Mouse (Mus musculus) urinary bladder, postnatal 14 days (tissue): Measurements from ENCODE around the gene Fbln7.
A peak's percentile ranks its signal among the peaks of the same experiment; 100 is the strongest.

Source experiments
- DNase-seq: peaks from one replicate; pipeline ENCODE4 v3.0.0; 2021; ENCODE audit warnings: low spot score

Gene Fbln7

DNA sequence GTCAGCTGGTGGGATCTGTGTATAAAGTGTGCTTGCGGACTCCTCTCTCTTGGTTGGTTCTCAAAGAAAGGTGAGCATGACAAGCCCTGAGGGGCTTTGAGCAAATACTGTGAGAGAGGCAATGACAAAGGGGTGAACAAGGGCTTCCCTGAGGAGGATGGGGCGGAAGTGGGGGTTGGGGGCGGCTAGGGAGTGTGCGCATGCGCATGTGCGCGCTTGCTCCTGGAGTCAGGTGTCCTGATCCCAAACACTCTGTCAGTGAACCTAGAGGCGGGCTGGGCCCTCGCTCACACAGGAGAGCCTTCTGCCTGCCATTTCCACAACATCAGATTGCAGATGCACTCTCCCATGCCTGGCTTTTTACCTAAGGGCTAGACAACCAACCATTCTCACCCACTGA is 9.5 kb downstream of the Fbln7 start:
- no peak for DNase-seq

DNA sequence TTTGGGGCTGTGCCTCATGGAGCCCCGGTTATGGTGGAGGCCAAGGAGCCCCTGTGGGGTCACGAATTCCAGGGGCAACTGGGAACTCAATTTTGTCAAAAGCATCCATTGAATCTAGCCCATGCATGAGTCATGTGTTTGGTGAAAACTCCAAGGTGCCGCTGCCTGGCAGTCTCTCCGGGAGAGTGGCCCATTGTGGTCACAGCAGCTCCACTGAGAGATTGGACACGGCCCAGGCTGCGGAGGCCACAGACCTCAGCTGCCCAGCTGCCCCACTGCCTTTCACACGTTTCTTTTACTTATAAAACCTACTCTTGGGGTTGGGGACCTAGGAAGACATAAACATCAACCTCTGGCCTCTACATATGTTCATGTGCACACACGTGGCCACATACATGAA is 12.7 kb downstream of the Fbln7 start:
- no peak for DNase-seq

DNA sequence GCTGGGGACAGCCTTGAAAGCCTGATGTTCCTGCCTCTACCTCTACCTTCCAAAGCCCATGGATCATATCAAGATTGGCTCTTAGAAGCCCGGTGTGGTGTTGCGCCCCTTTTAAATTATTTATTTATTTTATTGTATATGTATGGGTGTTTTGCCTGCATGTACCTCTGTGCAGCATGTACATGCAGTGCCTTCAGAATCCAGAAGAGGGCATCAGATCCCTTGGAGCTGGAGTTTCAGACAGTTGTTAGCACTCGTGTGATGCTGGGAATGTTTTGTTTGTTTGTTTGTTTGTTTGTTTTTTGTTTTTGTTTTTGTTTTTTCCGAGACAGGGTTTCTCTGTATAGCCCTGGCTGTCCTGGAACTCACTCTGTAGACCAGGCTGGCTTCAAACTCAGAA is 18.5 kb downstream of the Fbln7 start:
- no peak for DNase-seq

DNA sequence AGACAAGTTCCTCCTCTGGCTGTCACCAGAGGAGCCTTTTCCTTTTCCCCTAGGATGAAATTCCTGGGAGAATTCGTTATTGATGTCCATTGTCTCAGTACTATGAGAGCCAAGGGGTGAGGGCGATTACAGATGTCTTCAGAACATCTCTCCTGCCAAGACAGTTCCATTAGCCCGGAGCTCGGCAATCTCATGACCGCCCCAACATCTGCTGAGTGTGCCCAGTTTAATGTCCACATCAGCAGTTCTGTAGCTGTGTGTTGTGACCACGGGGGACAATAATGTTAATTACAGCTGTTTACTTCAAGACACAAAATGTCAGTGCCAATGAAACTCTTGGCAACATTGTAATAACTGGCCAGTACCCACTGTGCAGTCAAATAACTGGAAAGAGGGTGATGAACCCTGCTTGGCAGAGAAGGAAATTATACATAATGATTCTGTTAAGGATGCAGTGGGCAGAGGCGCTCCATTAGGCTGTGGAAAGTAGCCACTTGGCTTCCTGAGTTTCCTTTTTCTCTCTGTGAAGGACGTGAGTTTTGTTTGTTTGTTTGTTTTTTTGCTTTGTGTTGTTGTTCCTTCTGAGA is 22.5 kb downstream of the Fbln7 start:
- no peak for DNase-seq

DNA sequence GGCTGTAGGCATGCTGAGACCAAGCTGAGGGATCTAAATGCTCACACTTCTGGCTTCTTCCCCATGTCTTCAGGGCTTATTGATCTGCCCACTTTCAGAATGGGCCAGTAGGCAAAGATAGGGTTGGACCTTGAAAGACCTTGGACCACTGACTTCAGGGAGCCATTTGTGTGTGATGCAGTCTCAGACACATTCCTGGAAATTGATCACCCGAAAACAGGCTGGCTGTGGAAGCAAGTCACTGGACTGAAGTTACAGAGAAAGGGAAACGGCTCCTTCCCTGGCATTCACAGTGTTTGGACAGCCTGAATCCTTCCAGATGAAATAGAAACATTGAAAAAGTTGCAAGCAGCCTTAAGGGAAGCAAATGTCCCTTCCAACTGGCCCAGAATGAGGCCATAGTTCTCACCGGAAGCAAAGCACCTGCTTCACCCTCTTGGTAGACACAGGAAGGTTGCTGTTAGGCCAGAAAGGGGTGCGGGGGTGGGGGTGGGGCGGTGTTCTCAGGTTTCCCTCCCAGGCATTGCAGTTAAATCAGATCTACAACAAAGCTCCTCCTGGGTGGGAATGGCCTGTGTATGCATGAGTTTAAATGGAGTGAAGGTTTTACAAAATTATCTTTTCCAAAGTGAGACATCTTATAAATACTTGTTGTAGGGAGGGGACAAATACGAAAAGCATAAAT is 25.2 kb downstream of the Fbln7 start:
- DNase-seq: no peak

DNA sequence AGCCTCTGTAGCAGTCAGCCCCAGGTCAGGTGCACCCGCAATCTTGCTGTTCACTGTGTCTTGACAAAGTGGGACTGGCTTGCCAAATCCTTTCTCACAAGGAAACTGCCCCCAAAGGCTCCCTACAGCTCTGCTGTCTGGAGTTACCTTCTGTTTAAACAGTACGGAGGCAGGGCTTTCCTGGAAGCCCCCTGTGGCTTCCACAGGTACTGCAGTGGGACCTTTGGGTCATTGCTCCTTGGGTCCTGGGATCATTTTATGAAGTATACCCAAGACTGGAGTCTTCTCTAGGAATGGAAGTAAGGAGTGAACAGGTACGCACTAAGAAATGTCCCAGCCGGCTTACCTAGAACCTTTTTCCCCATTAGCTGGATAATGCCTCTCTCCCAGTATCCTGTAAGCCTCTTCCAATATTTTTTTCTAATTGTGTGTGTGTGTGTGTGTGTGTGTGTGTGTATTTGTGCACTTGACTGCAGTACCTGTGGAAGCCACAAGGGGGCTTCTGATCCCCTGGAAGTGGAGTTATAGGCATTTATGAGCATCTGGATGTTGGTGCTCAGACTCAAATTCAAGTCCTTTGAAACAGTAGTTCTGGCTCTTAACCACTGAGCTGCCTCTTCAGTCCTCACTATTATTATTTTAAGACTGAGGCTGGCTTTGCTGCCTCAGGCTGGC is 28.0 kb downstream of the Fbln7 start:
- DNase-seq: no peak

DNA sequence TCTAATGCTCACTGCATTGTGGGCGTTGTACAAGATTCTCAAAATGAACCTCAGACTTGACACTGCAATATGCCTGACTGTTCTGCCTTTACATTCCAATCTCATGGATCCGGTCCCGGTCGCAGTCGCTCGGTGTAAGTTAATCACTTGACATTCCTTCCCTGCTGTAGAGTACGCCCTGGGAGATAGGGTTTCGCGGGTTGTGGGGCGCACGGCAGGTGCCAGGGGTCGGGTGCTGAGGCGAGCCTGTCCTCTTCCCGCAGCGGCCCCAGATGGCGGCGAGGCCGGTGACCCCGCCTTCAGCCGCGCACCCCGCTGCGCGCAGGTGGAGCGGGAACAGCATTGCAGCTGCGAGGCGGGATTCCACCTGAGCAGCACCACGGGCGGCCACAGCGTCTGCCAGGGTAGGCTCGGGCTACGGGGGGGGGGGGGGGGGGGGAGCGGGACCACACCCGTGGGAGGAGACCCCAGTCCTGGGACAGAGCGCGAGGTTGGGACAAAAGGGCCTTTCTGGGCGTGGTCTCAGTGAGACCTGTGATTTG is 29.5 kb downstream of the Fbln7 start:
- no peak for DNase-seq

DNA sequence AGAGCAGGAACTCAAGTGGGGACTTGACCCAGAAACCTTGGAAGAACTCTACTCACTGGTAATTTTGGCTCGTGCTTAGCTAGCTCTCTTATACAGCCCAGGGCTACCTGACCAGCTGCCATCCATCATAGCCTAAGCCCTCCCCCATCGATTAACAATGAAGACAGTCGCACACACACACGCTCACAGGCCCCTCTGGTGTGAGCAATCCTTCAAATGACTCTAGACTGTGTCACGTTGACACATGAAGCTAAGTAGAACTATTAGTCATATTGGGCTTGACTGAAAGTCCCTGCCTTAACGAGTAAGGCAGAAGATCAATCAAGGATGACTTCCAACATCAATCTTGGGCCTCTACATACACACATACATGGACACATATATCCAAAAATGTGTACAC is 40.1 kb downstream of the Fbln7 start:
- DNase-seq: no peak

DNA sequence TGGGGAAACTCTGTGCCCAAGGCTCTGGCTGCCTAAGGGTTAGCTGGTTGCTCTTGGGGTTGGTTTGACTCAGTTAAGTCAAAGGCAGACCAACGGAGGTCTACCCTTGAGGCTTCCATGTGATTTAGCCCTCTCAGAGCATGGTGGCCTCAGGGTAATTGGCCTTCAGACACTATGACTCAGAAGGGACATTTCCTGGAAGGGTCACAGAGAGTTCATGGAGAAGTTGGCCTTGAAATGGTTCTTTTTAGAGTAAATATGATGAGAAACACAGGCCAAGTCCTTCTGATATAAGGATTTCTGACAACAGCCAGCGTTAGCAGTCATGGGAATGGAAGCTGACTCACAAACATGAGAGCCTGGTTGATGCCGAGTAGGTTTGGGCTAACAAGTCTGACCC is 40.9 kb downstream of the Fbln7 start:
- no peak for DNase-seq

DNA sequence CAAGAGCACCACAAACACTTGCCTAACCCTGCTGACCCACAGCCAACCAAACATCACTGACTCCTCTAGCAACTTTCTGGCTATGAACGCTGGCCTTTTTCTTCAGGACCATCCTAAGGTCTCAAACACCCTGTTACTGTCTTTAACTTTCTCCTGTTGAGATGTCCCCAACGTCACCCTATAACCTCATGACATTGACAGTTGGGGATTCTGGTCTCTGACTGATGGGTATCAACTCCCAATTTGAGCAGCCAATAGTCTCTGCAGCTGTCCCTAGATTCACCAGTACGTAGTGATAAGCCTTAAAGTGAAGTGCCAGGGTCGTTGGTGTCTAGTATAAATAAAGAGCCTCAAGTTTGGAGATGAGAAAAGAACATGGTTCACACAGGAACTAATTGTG is 52.2 kb downstream of the Fbln7 start:
- no peak for DNase-seq

DNA sequence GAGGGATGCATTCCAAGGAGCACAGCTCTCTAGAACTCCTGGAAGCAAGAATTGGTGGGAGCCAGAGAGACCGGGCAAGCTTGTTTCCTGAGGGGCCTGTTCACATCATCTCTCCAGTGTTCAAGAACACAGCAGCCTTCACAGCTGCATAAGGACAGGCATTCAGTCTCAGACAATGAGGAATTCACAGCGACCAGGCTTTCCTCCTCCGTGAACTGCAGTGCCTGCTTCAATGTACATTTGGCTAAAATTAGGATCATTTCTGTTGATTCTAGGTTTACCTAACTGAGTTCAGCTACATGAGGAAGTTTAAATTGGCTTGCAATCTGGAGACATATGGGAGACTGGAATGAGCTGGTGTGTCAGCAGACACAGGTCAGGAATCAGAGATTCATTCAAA is 53.7 kb downstream of the Fbln7 start:
- no peak for DNase-seq

DNA sequence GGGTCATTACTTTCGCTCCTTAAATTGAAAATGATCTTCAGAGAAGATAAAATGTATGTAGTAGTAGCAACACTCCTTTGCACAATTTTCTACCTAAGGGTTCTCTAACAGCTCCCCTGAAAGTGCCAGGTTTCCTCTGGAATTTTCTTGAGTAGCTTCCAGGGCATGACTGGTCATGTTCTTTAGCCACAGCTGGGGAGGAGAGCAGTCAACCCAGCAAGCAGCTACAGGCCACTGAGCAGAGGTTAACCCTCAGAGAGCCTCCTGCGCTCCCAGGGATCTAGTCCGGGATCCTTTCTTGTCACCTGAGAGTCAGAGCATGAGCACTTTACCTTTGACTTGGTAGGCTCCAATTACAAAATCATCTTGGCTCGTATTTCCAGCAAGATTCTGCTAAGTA is 62.0 kb downstream of the Fbln7 start:
- DNase-seq: no peak

DNA sequence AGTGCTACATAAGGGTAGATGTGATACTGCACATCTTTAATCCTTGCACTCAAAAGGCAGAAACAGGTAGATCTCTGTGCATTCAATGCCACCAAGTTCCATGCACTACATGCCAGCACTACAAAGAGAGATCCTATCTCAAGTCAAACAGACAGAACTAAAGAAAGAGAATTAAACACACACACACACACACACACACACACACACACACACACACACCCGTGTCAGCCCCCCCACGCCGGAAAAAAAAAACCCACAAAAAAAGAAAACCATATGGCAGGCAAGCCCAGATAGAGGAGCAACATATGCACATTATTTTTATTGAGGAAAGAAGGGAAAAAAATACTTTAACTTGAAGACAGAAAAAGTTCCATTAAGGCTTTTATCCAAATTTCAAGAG is 65.7 kb downstream of the Fbln7 start:
- DNase-seq: no peak

DNA sequence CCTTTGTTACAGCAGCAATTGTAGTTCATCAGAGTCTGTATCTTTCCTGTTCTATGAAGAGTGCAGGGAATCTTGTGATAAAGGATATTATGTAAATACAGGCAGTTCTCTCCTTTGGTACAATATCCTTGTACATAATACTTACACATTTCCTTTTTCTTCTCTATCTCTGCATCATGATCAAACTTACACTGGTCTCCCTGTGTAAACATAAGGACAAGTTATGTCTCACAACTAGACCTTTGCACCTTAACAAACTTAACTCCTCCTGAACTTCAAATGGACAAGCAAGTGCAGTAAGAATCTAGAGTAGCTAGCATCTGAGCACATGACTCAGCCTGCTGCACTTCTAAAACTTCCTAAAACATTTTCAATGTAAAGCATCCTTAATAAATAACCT is 67.9 kb downstream of the Fbln7 start:
- DNase-seq: no peak

DNA sequence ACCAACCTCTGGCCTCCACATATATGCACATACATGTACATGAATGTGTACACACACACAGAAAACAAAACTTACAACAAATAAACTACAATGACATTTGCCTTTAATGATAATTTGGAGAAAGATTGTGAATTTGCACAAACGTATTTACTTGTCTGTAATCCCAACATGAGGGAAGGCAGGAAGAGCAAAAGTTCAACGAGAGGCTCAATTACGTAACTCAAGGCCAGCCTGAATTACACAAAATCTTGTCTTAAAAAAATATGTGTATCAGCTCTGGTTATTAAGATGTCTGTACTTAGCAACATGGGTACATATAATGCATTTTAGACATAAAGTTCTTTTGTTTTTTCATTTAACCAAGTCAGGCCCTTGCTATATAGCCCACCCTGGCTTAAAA is 73.5 kb downstream of the Fbln7 start:
- DNase-seq: no peak

DNA sequence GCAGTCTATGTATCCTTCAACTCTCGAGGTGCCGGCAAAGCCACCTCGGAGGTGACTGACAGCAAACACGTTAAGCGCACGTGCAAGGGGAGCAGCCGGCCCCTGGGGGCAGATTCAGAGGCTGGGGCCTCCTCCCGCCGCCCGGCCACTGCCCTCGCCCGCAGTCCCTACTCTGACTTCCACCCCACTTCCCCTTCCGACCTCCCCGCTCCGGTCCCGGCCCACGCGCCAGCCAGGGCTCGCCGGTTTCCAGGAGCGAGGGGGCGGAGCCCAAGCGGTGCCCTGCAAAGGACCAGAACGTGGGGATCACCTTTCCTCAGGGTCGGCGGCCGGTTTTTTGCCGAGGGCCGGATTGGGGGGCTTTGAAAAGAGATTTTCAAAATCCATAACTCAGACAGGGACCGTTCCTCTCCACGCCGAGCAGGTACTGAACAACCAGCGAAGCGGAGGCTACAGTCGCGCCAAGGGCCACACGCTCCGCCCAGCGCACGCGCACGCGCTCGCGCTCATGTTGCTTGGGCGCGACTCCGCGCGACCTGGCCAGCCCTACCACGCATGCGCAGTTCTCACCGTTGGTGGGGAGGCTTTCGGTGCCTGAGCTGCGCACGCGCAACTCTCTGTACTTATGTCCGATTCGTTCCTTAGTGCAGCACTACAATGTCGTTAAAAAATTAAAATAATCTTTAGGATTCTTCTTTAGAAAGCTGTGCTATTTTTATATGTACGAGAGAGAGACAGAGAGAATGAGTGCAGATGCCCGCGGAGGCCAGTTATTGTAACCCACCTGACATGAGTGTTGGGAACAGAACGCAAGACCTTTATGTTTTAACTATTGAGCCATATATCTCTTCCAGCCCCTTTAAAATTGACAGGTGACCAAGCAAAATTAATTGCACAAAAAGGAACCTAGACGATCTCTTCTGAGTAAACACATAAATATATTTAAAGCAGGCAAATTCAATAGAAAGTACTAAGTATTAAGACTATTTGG is 81.1 kb downstream of the Fbln7 start, which contains the start of gene Zc3h8:
Gene Zc3h8 (minus strand): TSS at position 540 of the 991 bp plus-strand sequence.
- DNase-seq: peak; percentile 97
